Mouse (Mus musculus): ENCODE data around the gene Cpa4. TPM values are rescaled to one million over a fixed set of nuclear protein-coding genes. Genes with fewer than 3 reads are reported as not detected.

The Cpa4 gene
- polyA plus RNA-seq (2015; fragmentation: Nextera tagmentation; extraction: Ambion mirVana), result 0.05 TPM in 1 of 2 replicates, not detected in the other

DNA sequence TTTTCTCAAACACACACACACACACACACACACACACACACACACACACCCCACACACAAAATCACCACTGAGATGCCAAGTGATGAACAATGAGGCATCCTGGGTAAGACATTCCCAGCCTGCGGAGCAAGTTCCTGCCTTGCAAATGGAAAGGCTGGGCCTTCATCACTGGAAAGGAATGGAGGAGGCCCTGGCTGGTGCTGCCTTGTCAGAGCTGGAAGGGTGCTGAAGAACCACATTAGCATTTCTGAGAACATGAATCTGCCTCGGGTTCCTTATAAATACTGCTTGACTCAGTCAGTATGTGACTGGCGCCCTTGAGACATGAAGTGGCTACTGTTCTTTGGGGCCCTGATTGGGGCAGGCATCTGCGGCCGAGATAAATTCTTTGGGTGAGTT, at the start of gene Cpa4:
Cpa4 (plus strand) TSS at position 301 of the 400 bp plus-strand sequence.
- no peak for TF ChIP-seq CTCF (IDR thresholded peaks at IDR 0.05; ENCODE audit: low read depth)
- no peaks in the 10 kb centered on the region for H3K27me3 ChIP-seq (ENCODE audit: insufficient read depth, low read length)
- ATAC-seq (replicated peaks; ENCODE audit: low FRiP score, low read depth) (no peak), DNase-seq (ENCODE audit: low spot score) (no peak)
- WGBS, result 72% methylated on average over 5 of the region's 5 CpGs
- no peak within 1 kb of the TSS for H3K4me2 ChIP-seq (ENCODE audit: low read length)
- no peaks in the 10 kb centered on the region for H3K4me1 ChIP-seq (replicated peaks; ENCODE audit: insufficient read depth, low read length)
- H3K9ac ChIP-seq (ENCODE audit: low read depth, low read length), result no peak within 1 kb of the TSS
- H3K36me3 ChIP-seq (ENCODE audit: insufficient read depth, low read length), result no peaks in the 10 kb centered on the region
- H3K9me3 ChIP-seq (replicated peaks; ENCODE audit: low read length), result no peaks in the 10 kb centered on the region
- H3K27ac ChIP-seq, result no peak within 1 kb of the TSS
- no peak within 1 kb of the TSS for H3K4me3 ChIP-seq (replicated peaks; ENCODE audit: low read depth, low read length)

DNA sequence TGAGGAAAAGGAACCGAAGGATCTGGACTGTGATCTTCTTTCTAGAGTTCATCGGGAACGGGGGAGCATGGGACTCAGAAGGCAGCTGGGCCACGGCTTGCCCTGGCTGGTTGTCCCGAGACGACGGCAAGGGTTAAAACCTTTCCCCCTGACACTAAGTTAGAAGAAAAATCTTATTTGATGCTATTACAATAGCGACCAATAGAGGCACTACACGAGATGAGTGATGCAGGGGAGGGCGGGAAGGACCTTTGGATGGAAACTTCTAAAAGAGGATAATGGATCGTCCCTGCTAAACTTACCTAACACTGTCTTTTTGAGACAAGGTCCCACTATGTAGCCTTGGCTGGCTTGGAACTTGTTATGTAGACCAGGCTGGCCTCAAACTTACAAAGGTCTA, 47.8 kb upstream of the Cpa4 start:
- no peak overlapping the region for H3K27ac ChIP-seq
- DNase-seq (ENCODE audit: low spot score), result no peak
- no peak for ATAC-seq (replicated peaks; ENCODE audit: low FRiP score, low read depth)
- H3K4me2 ChIP-seq (ENCODE audit: low read length), result no peak overlapping the region
- TF ChIP-seq CTCF (IDR thresholded peaks at IDR 0.05; ENCODE audit: low read depth), result peak; percentile 31; the same call in 1 of the 2 replicates
- H3K36me3 ChIP-seq (ENCODE audit: insufficient read depth, low read length), result no peaks in the 10 kb centered on the region
- H3K4me1 ChIP-seq (replicated peaks; ENCODE audit: insufficient read depth, low read length), result peaks cover 3% of the 10 kb centered on the region; the same call in 1 of the 2 replicates
- H3K27me3 ChIP-seq (ENCODE audit: insufficient read depth, low read length), result no peaks in the 10 kb centered on the region
- H3K9me3 ChIP-seq (replicated peaks; ENCODE audit: low read length), result no peaks in the 10 kb centered on the region
- 70% methylated on average over 11 of the region's 11 CpGs for WGBS
- no peak overlapping the region for H3K9ac ChIP-seq (ENCODE audit: low read depth, low read length)
- no peak overlapping the region for H3K4me3 ChIP-seq (replicated peaks; ENCODE audit: low read depth, low read length)

DNA sequence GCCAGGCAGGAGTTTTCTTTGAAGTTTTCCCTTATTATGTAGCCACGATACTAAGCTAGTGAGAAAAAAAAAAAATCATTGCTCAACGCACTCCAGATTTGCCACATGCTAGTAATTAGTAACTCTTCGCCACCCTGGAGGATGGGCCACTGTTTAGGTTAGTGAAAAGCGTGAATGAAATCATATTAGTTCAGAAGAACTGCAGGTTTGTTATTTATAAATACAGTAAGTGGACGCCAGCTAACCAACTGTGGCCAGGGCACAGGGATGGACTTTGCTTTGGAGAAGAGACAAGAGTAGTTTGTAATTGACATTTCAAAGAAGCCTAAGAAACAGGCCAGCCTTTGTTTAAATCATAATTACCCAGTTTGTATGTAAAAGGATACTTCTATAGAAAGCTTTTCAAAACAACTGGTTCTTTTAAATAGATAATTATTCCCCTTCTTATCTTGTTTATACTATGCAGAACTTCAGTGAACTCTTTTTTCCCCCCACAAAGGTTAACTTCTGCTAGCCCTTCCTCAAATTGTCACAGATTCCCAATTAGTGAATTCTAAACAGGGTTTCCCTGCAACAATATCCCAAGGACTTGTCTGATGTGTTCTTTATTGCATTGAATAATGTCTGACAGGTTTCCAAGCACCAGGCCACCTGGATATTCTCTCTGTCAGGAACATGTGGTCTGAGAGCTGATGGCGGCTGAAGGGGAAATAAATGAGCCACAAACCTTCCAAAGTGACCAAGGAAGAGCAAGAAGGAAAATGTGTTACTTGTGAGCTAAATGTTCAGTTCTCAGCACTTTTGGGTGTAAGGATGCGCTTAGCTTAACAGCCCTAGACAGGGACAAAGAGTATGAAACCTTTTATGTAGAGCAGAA, 42.5 kb upstream of the Cpa4 start:
- H3K9ac ChIP-seq (ENCODE audit: low read depth, low read length), result 0 out of 2 replicates have a peak overlapping the region, but pooled peaks have one; percentile 23
- H3K4me3 ChIP-seq (replicated peaks; ENCODE audit: low read depth, low read length), result no peak overlapping the region
- H3K4me1 ChIP-seq (replicated peaks; ENCODE audit: insufficient read depth, low read length), result peaks cover 10% of the 10 kb centered on the region
- peak; percentile 44 for DNase-seq (ENCODE audit: low spot score)
- H3K4me2 ChIP-seq (ENCODE audit: low read length), result no peak overlapping the region
- WGBS, result 45% methylated on average over 7 of the region's 7 CpGs
- no peaks in the 10 kb centered on the region for H3K36me3 ChIP-seq (ENCODE audit: insufficient read depth, low read length)
- H3K27me3 ChIP-seq (ENCODE audit: insufficient read depth, low read length), result no peaks in the 10 kb centered on the region
- TF ChIP-seq CTCF (IDR thresholded peaks at IDR 0.05; ENCODE audit: low read depth), result no peak
- no peak for ATAC-seq (replicated peaks; ENCODE audit: low FRiP score, low read depth)
- H3K9me3 ChIP-seq (replicated peaks; ENCODE audit: low read length), result no peaks in the 10 kb centered on the region
- H3K27ac ChIP-seq, result peak overlapping the region; percentile 70

DNA sequence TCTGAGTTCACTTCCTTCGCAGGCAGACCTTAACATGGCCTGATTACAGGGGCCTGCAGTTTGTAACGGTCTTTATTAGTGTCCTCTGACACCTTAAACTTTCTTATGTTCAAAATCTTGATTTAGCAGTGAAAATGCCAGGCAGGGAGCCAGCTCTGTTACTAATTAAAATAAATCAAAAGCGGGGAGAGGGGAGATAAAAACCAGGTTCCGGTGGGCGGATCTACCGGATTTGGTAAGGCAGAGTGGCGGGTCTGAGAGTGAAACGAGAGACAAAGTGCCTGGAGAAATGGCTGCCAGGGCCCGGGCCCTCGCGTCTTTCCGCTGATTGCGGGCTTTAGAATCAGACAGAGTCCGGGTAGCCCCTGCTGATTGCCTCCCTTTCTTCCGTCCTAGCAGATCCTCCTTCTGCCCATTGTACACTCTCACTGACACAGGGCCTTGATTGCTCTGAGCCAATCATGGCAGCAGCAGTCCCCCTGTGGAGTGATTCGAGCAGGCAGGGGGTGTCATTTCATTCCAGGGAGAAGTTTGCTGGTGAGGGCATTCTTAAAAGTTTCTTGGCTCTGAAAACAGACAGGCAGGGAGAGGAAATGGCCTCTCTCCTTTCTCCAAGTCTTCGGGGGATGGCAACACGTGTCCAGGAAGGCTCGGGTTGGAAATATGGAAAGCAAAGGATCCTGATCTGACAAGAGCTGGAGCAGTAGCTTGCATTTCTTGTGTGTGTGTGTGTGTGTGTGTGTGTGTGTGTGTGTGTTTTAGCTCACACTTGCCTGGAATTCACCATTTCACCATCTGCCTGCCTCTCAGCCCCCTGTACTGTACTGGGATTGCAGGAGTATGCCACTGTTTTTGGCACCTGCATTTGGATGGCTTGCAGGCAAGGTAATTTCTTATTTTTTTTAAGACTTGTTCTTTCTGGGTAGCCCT, 41.3 kb upstream of the Cpa4 start:
- peak overlapping the region; percentile 88 for H3K27ac ChIP-seq
- peak overlapping the region; percentile 5; the same call in 1 of the 2 replicates for H3K9ac ChIP-seq (ENCODE audit: low read depth, low read length)
- H3K36me3 ChIP-seq (ENCODE audit: insufficient read depth, low read length), result no peaks in the 10 kb centered on the region
- peak overlapping the region; percentile 35 for H3K4me2 ChIP-seq (ENCODE audit: low read length)
- H3K9me3 ChIP-seq (replicated peaks; ENCODE audit: low read length), result no peaks in the 10 kb centered on the region
- H3K4me1 ChIP-seq (replicated peaks; ENCODE audit: insufficient read depth, low read length), result peaks cover 10% of the 10 kb centered on the region
- WGBS, result 9% methylated on average over 19 of the region's 19 CpGs
- DNase-seq (ENCODE audit: low spot score) (peak; percentile 95), ATAC-seq (replicated peaks; ENCODE audit: low FRiP score, low read depth) (no peak)
- no peak overlapping the region for H3K4me3 ChIP-seq (replicated peaks; ENCODE audit: low read depth, low read length)
- no peak for TF ChIP-seq CTCF (IDR thresholded peaks at IDR 0.05; ENCODE audit: low read depth)
- H3K27me3 ChIP-seq (ENCODE audit: insufficient read depth, low read length), result no peaks in the 10 kb centered on the region

DNA sequence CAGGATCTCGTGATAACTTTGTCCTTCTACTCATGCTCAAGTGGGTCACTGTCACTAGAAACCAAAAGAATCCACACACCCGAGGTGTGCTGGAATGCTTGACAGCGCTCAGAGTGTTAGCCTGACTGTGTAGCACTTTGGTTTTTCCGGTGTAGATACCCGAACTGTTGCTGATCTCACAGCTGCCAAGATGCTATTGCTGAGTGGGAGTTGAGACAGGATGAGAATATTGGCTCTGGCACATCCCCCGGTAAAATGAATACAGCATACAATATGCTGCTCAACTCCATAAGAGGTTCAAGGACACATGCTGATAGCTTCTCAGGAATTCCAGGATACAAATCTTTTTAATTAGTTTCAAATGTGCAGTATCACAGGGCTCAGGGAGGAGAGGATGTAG, 39.4 kb upstream of the Cpa4 start:
- ATAC-seq (replicated peaks; ENCODE audit: low FRiP score, low read depth) (no peak), DNase-seq (ENCODE audit: low spot score) (peak; percentile 83)
- Histone ChIP-seq H3K4me2 (ENCODE audit: low read length) (no peak overlapping the region), H3K27me3 (ENCODE audit: insufficient read depth, low read length) (no peaks in the 10 kb centered on the region), H3K4me1 (replicated peaks; ENCODE audit: insufficient read depth, low read length) (peaks cover 10% of the 10 kb centered on the region), H3K36me3 (ENCODE audit: insufficient read depth, low read length) (no peaks in the 10 kb centered on the region), H3K27ac (0 out of 2 replicates have a peak overlapping the region, but pooled peaks have one; percentile 48), H3K9me3 (replicated peaks; ENCODE audit: low read length) (no peaks in the 10 kb centered on the region), H3K4me3 (replicated peaks; ENCODE audit: low read depth, low read length) (no peak overlapping the region), H3K9ac (ENCODE audit: low read depth, low read length) (no peak overlapping the region)
- WGBS, result 23% methylated on average over 6 of the region's 6 CpGs
- TF ChIP-seq CTCF (IDR thresholded peaks at IDR 0.05; ENCODE audit: low read depth), result no peak

DNA sequence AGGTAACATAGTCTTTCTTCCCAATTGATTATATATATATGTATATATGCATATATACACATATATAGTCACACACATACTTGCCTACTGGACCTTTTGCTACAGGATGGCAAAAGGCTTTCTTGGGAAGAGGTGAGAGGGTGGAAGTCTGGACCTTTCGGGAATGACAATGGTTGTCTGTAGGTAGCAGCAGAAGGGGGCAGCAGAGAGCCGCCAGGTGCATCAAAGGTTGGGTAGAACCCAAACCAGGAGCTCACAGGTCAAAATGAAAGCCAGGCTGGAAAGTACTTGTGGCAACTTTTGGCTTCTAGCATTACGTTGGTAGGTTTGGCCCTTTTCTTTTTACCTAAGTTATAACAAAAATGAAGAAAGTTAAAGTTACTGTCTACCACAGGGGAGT, 32.8 kb upstream of the Cpa4 start:
- H3K4me3 ChIP-seq (replicated peaks; ENCODE audit: low read depth, low read length), result no peak overlapping the region
- H3K4me2 ChIP-seq (ENCODE audit: low read length), result no peak overlapping the region
- TF ChIP-seq CTCF (IDR thresholded peaks at IDR 0.05; ENCODE audit: low read depth), result peak; percentile 70
- H3K27ac ChIP-seq, result no peak overlapping the region
- no peaks in the 10 kb centered on the region for H3K4me1 ChIP-seq (replicated peaks; ENCODE audit: insufficient read depth, low read length)
- no peaks in the 10 kb centered on the region for H3K27me3 ChIP-seq (ENCODE audit: insufficient read depth, low read length)
- 57% methylated on average over 3 of the region's 3 CpGs for WGBS
- H3K36me3 ChIP-seq (ENCODE audit: insufficient read depth, low read length), result no peaks in the 10 kb centered on the region
- H3K9ac ChIP-seq (ENCODE audit: low read depth, low read length), result no peak overlapping the region
- DNase-seq (ENCODE audit: low spot score) (no peak), ATAC-seq (replicated peaks; ENCODE audit: low FRiP score, low read depth) (no peak)
- no peaks in the 10 kb centered on the region for H3K9me3 ChIP-seq (replicated peaks; ENCODE audit: low read length)

Measured in kidney, postnatal 0 days (tissue).